In genomic region chr9:40937425-40937824, GRCm38 (mm10) we compare ENCODE assay signal across 13 mouse cellular contexts. TPM values are rescaled to one million over a fixed set of nuclear protein-coding genes. Genes with fewer than 3 reads are reported as not detected.
DNase-seq lines count a peak whose midpoint lies in the region; ATAC-seq lines count a peak whose summit lies in the region.
"Had no signal": no experiment of that assay in that cellular context is flagged by ENCODE, and none has a peak within 500 bp of the region (broad histone marks: within the 10 kb centered on the region; RNA-seq: fewer than 3 reads in every experiment).

No protein-coding gene starts in this region.

- no peaks in the 10 kb centered on the region for H3K9me3 ChIP-seq in neural tube, embryonic 13.5 days
- no peaks in the 10 kb centered on the region for H3K9me3 ChIP-seq in neural tube, embryonic 15.5 days (replicated peaks)
- H3K9me3 ChIP-seq: heart, embryonic 12.5 days; liver, embryonic 13.5 days; midbrain, embryonic 12.5 days; stomach, embryonic 15.5 days had no signal

- 48% methylated on average over 7 of the region's 7 CpGs for WGBS in neural tube, embryonic 13.5 days
- 50% methylated on average over 7 of the region's 7 CpGs for WGBS in neural tube, embryonic 15.5 days

- H3K4me2 ChIP-seq in neural tube, embryonic 13.5 days = no peak overlapping the region
- no peak overlapping the region for H3K4me2 ChIP-seq in neural tube, embryonic 15.5 days
- H3K4me2 ChIP-seq: heart, embryonic 12.5 days; liver, embryonic 13.5 days; midbrain, embryonic 12.5 days; stomach, embryonic 15.5 days had no signal

- H3K4me3 ChIP-seq in neural tube, embryonic 13.5 days = no peak overlapping the region
- H3K4me3 ChIP-seq in neural tube, embryonic 15.5 days (replicated peaks) = no peak overlapping the region
- H3K4me3 ChIP-seq: heart, embryonic 12.5 days; liver, embryonic 13.5 days; midbrain, embryonic 12.5 days; stomach, embryonic 15.5 days had no signal

- DNase-seq in cerebellum, postnatal 14 days = peak; percentile 24 to 40
- peak; percentile 4 for DNase-seq in kidney, postnatal 14 days
- DNase-seq in kidney, adult 11 months = no peak
- DNase-seq in testis, postnatal 10 days (ENCODE audit: low spot score) = peak; percentile 40
- DNase-seq in adrenal gland, adult 8-10 months = no peak
- DNase-seq: cerebellum, adult 9-10 months; liver, embryonic 13.5 days had no signal

- no peak overlapping the region for H3K27ac ChIP-seq in neural tube, embryonic 13.5 days (replicated peaks)
- no peak overlapping the region for H3K27ac ChIP-seq in neural tube, embryonic 15.5 days (replicated peaks)
- H3K27ac ChIP-seq: liver, embryonic 13.5 days; midbrain, embryonic 12.5 days; stomach, embryonic 15.5 days had no signal

- no peak overlapping the region for H3K9ac ChIP-seq in neural tube, embryonic 13.5 days
- no peak overlapping the region for H3K9ac ChIP-seq in neural tube, embryonic 15.5 days (replicated peaks)
- H3K9ac ChIP-seq: heart, embryonic 12.5 days; liver, embryonic 13.5 days; midbrain, embryonic 12.5 days; stomach, embryonic 15.5 days had no signal

- H3K4me1 ChIP-seq in neural tube, embryonic 13.5 days (replicated peaks) = no peaks in the 10 kb centered on the region
- H3K4me1 ChIP-seq in neural tube, embryonic 15.5 days = no peaks in the 10 kb centered on the region
- H3K4me1 ChIP-seq: heart, embryonic 12.5 days; liver, embryonic 13.5 days; stomach, embryonic 15.5 days had no signal

- H3K27me3 ChIP-seq in neural tube, embryonic 13.5 days = no peaks in the 10 kb centered on the region
- 0 out of 2 replicates have a peak, but pooled peaks cover 2% of the 10 kb centered on the region for H3K27me3 ChIP-seq in neural tube, embryonic 15.5 days (replicated peaks)
- H3K27me3 ChIP-seq: heart, embryonic 12.5 days; liver, embryonic 13.5 days; stomach, embryonic 15.5 days had no signal

- no peaks in the 10 kb centered on the region for H3K36me3 ChIP-seq in neural tube, embryonic 13.5 days
- H3K36me3 ChIP-seq in neural tube, embryonic 15.5 days = no peaks in the 10 kb centered on the region
- H3K36me3 ChIP-seq: heart, embryonic 12.5 days; liver, embryonic 13.5 days; midbrain, embryonic 12.5 days; stomach, embryonic 15.5 days had no signal

- ATAC-seq in cerebellum, adult (ENCODE audit: insufficient number of reproducible peaks, low FRiP score, low TSS enrichment) = no peak
- ATAC-seq in neural tube, embryonic 13.5 days (ENCODE audit: low read depth) = peak; percentile 69; the same call in 1 of the 2 replicates
- no peak for ATAC-seq in neural tube, embryonic 15.5 days (ENCODE audit: low FRiP score)

RNA-seq across cellular contexts. Expression of gene Jhy, which starts 26.5 kb away (rescaled TPM):
- 1.0 and 2.0 TPM in 2 replicates for polyA plus RNA-seq in neural tube, embryonic 13.5 days (2015; fragmentation: Nextera tagmentation; extraction: Ambion mirVana)
- 1.3 TPM in 2 replicates for polyA plus RNA-seq in neural tube, embryonic 15.5 days (2015; fragmentation: Nextera tagmentation; extraction: Ambion mirVana)
- under 1 TPM in 1 of 4 experiments, not detected in 3; 0.09 TPM for total RNA-seq in adrenal gland, adult 8-10 months (2022)
- polyA plus RNA-seq: heart, embryonic 12.5 days; liver, embryonic 13.5 days had no signal

Comparison
In these comparisons a context has a peak if more than half of its experiments do, and no peak if none do; other contexts are left out.
1. DNase-seq: peak in cerebellum, postnatal 14 days (2 of 2), kidney, postnatal 14 days (single experiment) and testis, postnatal 10 days (single experiment); none in kidney, adult 11 months (single experiment) and adrenal gland, adult 8-10 months (single experiment).